Mouse (Mus musculus): ENCODE data around the gene Abca5.
"Not testable (repeated sequence)": the region's sequence is repeated elsewhere in the genome, so short reads cannot be mapped to it uniquely, and the experiment has no call there.

Abca5 gene

DNA sequence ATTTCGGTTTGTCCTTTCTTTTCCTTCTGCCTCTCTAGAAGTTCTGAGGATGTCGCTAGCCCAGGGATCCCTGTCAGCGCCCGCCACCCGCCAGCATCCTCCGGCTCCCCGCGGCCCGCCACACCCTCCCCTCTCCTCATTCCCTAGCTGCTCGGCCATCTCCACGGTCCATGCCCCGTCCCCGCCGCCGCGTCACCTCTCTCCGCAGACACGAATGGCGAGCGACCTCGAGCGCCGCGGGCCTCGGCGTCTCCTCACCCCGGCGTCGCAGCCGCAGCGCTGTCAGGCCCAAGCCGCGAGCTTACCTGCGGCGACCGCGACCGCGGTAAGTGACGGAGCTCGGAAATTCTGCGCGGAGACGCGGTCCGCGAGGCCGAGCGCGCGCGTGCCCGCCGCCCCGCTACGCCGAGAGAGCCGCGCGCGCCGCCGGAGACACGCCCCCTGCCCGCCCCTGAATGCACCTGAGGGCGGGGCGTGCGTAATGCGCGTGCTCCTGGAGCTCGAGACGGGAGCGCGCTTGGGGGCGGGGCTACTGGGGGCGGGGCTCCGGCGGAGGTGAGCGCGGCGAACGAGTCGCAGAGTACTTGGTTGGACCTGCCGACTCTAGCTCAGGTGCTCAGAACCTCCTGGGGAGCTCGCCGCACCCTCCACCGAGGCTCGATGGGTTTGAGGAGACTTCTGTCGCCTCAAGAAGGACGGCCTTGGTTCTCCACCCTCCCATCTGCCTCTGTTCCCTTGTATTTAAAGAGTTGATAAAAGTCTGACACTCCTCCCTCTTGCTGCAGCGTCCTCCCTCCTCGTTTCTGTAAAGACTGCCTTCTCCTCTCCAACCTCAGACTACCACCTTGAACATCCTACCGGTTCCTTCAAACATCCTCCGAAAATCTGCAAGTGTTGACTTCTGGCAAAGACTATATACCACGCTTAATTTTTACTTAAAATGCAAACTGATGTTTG lies at the start of gene Abca5:
Gene Abca5, minus strand, starts transcription at position 428 of the 957 bp plus-strand sequence.
- peak; percentile 77 for DNase-seq (ENCODE audit: low read depth)

DNA sequence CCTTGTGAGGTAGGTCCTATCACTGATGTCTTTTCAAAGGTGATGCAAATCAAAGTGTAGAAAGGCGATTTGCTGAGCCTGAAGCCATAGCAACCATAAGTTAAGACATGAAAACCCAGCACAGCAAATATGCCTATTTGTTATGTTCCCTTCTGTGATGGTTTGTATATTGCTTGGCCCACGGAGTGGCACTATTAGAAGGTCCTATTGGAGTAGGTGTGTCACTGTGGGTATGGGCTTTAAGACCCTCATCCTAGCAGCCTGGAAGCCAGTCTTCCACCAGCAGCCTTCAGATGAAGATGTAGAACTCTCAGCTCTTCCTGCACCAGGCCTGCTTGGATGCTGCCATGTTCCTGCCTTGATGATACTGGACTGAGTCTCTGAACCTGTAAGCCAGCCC lies 48.0 kb upstream of the Abca5 start:
- no peak for DNase-seq (ENCODE audit: low read depth)

DNA sequence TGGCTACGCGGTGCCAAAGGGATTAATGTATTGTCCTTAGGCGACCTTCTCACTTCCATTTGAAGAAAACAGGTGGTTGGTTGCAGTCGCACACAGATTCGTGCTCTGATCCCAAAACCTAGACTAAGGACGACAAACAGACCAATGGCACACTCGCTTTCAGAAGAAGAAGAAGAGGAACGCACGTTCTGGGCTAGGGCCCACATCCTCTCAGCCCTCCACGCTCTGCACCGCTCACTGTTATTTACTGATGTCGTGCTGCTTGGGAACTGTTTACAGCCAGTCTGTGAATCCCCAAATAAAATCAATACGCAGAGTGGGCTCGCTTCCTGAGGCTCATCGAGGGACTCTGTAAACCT lies 42.8 kb upstream of the Abca5 start:
- DNase-seq (ENCODE audit: low read depth), result no peak

GRCm38 (mm10) chr11:110379661-110380309 lies 42.3 kb upstream of the Abca5 start:
- DNase-seq (ENCODE audit: low read depth), result no peak

DNA sequence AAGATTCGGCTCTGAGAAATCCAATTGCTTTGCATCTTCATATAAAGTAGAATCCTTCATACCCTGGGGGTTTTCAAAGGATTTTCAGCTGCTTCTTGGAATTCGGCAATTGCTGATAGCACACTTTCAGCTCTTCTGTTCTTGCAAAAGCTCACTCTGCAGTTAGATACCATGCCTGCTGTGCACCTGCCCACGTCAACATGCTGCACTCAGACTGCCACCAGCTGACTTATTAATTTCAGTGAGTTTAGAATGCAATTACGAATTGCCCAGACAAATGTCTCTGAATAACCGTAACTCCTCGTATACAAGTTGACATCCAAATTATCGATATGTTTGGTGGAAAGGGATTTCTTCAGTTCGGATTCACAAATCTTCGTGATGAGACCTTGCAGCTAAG lies 36.5 kb upstream of the Abca5 start:
- DNase-seq (ENCODE audit: low read depth), result no peak

GRCm38 (mm10) chr11:110372266-110372954 lies 34.9 kb upstream of the Abca5 start:
- DNase-seq (ENCODE audit: low read depth), result no peak

GRCm38 (mm10) chr11:110371827-110372226 lies 34.3 kb upstream of the Abca5 start:
- no peak for DNase-seq (ENCODE audit: low read depth)

GRCm38 (mm10) chr11:110369312-110370019 lies 31.9 kb upstream of the Abca5 start:
- no peak for DNase-seq (ENCODE audit: low read depth)

DNA sequence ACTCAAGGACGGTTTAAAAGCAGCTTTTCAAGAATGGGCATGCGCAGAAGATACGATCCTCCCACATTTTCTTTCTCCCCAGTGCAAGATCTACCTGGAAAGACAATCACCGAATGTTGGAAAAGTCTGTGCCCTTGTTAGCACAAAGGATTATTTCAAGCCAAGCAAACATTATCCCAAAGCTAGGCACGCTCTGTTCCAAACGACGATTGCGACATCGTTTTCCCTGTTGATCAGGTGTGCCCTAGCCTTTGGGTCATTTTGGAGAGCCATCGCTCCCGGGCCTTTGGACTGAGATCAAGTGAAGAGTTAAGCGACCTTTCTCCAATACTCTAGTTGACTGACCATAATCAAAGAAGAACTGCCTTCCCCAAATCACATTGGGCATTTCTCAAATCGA lies 30.1 kb upstream of the Abca5 start:
- no peak for DNase-seq (ENCODE audit: low read depth)

- no peak for DNase-seq (ENCODE audit: low read depth)
Observed at GRCm38 (mm10) chr11:110366902-110367301, 29.4 kb upstream of the Abca5 start.

GRCm38 (mm10) chr11:110365016-110365415 lies 27.5 kb upstream of the Abca5 start:
- peak; percentile 53 for DNase-seq (ENCODE audit: low read depth)

GRCm38 (mm10) chr11:110357756-110358551 lies 20.4 kb upstream of the Abca5 start:
- no peak for DNase-seq (ENCODE audit: low read depth)

GRCm38 (mm10) chr11:110355131-110355530 lies 17.6 kb upstream of the Abca5 start:
- DNase-seq (ENCODE audit: low read depth), result not testable (repeated sequence)

DNA sequence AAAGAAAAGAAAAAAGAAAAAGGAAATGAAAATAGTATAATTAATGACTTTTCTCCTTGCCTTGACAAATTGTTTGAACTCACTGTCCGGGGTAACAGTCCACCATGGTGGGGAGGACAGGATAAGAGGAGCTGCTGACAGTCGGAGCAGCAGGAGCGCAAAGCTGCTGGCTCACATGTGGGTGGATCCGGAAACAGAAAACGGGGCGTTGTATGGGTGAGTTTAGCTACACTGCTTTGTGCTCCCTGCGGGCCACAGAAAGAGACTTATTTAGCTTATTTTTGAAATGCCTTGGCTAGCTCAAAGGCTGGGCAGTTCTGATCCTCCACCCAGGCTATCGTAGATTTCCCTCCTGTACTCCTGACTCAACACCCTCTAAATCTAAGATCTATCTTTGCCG lies 16.7 kb upstream of the Abca5 start:
- DNase-seq (ENCODE audit: low read depth), result no peak

GRCm38 (mm10) chr11:110348170-110348569 lies 10.7 kb upstream of the Abca5 start:
- no peak for DNase-seq (ENCODE audit: low read depth)

DNA sequence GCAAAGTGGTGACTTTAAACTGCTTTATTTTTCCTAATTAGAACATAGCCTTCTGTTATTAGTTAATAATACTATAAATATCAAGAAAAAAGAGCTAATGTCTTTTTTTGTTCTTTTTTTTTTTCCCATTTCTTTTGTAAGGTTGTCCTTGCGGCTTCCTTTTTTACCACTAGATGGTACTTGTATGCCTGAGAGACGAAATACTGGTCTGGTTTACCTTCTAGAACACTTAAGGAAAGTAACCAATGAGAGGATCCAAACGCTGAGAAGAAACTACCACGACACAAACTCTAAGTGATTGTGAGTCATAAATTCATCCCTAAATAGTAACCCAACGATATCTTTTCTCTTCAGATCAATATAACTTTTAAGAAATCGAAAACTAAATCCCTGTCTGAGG lies 10.3 kb upstream of the Abca5 start:
- DNase-seq (ENCODE audit: low read depth), result no peak

DNA sequence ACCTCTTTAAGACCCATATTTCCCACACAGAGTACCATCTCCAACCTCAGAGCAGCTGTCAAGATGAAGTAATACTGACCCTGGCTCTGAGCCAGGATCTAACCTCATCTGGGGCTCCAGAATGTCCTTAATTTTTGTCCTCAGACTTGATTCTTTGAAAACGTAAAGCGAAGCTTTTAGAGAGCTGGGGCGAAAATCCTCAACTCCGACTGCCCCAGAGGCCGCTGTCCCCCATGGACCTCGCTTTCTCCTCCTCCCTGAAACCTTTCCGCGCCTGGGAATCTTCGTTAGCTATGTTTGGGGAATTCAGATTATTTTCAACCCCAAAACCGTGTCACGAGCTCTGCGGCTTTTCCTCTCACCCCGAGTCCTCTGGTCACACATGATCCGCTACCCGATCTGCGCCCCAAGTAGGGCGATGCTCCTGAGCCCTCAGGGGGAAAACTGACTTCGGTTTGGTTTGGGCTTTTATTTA lies 665 bp downstream of the Abca5 start:
- no peak for DNase-seq (ENCODE audit: low read depth)

DNA sequence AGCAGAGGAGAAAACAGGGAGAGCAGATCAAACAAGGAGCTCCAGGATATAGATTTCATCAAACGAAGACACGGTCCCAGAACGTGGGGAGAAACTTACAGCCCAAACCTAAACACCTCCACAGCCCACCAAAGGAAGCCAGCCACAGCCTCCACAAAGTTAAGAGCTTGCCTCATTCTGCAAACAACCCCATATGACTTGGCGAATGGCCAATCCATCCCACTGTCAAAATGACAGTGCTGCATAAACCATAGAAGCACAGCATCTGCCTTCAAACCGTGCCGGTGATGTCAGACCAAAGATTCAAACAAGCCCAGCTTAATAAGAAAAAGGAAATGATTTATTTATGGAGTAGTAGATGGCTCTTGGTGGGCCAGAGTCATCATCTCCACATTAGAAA lies 7.4 kb downstream of the Abca5 start:
- no peak for DNase-seq (ENCODE audit: low read depth)

- no peak for DNase-seq (ENCODE audit: low read depth)
Observed at GRCm38 (mm10) chr11:110322266-110322665, 15.2 kb downstream of the Abca5 start.

GRCm38 (mm10) chr11:110306475-110307168 lies 30.9 kb downstream of the Abca5 start:
- DNase-seq (ENCODE audit: low read depth), result no peak

DNA sequence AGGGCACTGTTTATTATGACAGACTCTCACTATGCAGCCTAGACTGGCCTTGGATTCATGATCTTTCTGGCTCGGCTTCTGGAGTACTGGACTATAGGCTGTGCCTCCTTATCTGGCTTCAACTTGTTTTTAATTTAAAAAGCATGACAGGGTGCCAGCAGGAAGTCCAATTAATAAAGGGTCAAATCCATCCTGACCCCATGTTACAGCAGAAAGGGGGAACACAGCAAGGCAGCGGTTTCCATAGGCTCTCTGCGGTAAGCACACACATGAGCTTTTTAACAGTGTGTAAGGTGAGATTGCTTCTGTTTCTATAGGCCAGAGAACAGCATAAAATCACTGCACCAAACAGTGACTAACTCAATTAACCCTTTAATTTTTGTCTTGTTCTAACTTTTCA lies 34.1 kb downstream of the Abca5 start:
- DNase-seq (ENCODE audit: low read depth), result no peak

All from c-Kit-positive CD71-negative TER-119-negative erythroid progenitor cells, embryonic 14.5 days (primary cell).